Mouse (Mus musculus): ENCODE data around the gene Has3.

DNA sequence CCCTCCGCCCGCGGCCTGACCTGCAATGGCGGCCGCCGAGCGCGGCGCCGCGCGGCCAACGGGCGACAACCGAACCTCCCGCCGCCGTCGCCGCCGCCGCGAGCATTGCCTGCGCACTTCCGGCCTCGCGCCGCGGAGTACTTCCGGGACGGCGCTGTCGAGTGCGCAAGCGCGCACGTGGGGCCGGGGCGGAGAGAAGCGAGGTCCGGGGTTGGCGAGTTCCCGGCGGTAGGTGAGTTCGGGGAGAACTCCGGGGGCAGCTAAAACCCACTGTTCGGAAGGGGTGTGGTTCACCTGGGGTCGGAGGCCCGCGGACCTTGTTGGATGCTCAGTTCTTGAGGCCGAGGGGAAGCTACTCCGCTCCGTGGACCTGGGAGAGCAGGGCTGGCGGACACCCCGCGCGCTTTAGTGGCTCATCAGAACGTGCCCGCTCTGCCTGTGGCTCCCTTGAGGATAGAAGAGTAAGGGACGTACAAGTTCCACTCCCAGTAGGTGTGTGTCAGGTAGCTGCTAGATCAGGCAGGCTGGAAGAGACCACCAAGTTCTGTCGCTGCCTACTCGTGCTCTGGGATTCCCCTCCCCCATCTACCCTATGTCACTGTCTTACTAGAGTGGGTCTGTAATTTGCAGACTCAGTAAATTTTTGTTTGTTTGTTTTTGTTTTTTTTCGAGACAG lies 23.6 kb downstream of the Has3 start, which contains the start of gene Utp4:
- TF ChIP-seq POLR2A (IDR thresholded peaks at IDR 0.05; ENCODE audit: low read depth, low read length): peak; percentile 54
- TF ChIP-seq CTCF (conservative IDR thresholded peaks at IDR 0.05; ENCODE audit: insufficient read depth, insufficient read length, low read depth, low read length): no peak
